Mouse (Mus musculus) cortical plate, adult 2 months (tissue): Measurements from ENCODE around the gene Fgfr2. TPM values are rescaled to one million over a fixed set of nuclear protein-coding genes. Genes with fewer than 3 reads are reported as not detected.

Source experiments
- H3K27ac ChIP-seq: fragments of 200-500 bp; 2 replicates; pipeline ENCODE4 v1.5.1; 2012; ENCODE audit warnings: low read length, control low read depth, inconsistent platforms; ENCODE audit not compliant: insufficient read depth
- H3K4me1 ChIP-seq: fragments of 200-500 bp; 2 replicates; pipeline ENCODE4 v1.6.1; 2011; ENCODE audit warnings: low read length; ENCODE audit not compliant: control insufficient read depth, insufficient read depth
- H3K4me3 ChIP-seq: fragments of 200-500 bp; 2 replicates; pipeline ENCODE4 v1.5.1; 2011; ENCODE audit warnings: mild to moderate bottlenecking, low read length, control low read depth; ENCODE audit not compliant: insufficient read depth
- CTCF ChIP-seq: fragments of 200-500 bp; IDR thresholded peaks from 2 replicates; pipeline ENCODE4 v1.5.1; 2011; ENCODE audit warnings: mild to moderate bottlenecking, control low read depth, low read length; ENCODE audit not compliant: insufficient read depth; ENCODE audit errors: extremely low read depth
- POLR2A ChIP-seq: fragments of 200-500 bp; IDR thresholded peaks from 2 replicates; pipeline ENCODE4 v1.6.1; 2011; ENCODE audit warnings: mild to moderate bottlenecking, low read length, control low read depth; ENCODE audit not compliant: insufficient read depth; ENCODE audit errors: extremely low read depth
- polyA plus RNA-seq: library from polyadenylated mRNA; depleted of rRNA; stranded (reverse); fragments of >200 nt; gene quantifications from 2 replicates; pipeline ENCODE4 v1.2.3, GENCODE M21; 2012

Gene Fgfr2
- polyA plus RNA-seq, 1 experiment = 50.4 TPM

- TF ChIP-seq CTCF (no peak), POLR2A (no peak)
- peaks cover 23% of the 10 kb centered on the region for H3K4me1 ChIP-seq
- no peak overlapping the region for H3K4me3 ChIP-seq
- H3K27ac ChIP-seq = peak overlapping the region; percentile 14; the same call in 1 of the 2 replicates
Observed at GRCm38 (mm10) chr7:132781850-132782249, 341.3 kb downstream of the Fgfr2 start.

GRCm38 (mm10) chr7:132781130-132781814 is 341.9 kb downstream of the Fgfr2 start:
- H3K4me3 ChIP-seq = no peak overlapping the region
- H3K27ac ChIP-seq = peak overlapping the region; percentile 14; the same call in 1 of the 2 replicates
- TF ChIP-seq CTCF (no peak), POLR2A (no peak)
- H3K4me1 ChIP-seq = peaks cover 17% of the 10 kb centered on the region

DNA sequence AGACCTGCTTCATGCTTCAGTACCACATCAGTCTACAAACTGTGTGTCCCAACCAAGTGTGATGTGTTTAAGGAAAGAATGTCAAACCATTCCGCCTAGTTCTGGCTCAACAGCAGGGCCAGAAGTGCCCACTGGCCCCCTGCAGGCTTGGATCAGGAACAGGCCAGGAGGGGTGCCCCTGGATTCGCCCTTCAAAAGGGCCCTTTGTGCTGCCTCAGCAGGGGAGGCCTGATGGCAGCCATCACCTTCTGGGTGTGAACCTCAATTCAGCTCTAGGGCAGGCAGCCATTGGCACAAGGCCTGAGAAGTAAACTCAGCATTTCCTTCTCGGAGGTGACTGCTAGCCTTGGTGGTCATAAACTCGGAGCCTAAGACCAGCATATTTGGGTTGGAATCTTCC is 342.5 kb downstream of the Fgfr2 start:
- Histone ChIP-seq H3K4me3 (no peak overlapping the region), H3K4me1 (peaks cover 11% of the 10 kb centered on the region), H3K27ac (no peak overlapping the region)
- TF ChIP-seq POLR2A = no peak
- TF ChIP-seq CTCF = no peak

- no peak overlapping the region for H3K4me3 ChIP-seq
- TF ChIP-seq POLR2A (no peak), CTCF (no peak)
- peaks cover 8% of the 10 kb centered on the region for H3K4me1 ChIP-seq
- H3K27ac ChIP-seq = no peak overlapping the region
Observed at GRCm38 (mm10) chr7:132778630-132779029, 344.5 kb downstream of the Fgfr2 start.

DNA sequence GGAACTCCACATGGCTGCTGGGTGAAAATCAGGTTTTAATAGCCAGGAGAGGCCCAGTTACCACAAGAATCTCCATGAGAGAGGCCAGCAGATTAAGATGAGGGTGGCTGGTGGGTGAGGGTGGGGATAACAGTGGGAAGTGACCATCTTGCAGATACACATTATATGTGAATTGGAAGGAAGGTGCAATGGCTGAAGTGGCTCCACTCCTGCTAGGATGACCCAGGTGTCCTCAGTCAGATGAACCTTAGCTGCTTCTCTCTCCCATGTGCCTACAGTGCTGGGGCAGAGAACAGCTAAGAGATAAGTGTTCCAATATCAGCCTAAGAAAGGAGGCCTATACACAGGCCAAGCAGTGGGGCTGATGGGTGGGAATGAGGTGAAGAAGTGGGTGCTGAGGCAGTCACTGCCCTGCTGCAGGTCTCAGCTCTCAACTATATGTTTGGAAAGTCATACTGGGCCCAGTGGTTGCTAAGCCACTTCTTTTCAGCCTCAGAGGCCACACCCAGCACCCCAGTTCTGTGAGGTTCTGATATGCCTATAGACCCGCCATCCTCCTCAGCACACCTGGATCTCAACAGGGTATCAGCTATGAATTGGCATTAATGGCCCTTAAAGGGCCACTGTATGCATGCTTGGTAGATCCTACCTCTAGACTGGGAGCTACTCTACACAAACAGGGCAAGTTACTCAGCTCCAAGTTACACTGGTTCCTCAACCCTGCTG is 345.3 kb downstream of the Fgfr2 start:
- Histone ChIP-seq H3K4me1 (peaks cover 10% of the 10 kb centered on the region), H3K27ac (no peak overlapping the region), H3K4me3 (no peak overlapping the region)
- no peak for TF ChIP-seq CTCF
- TF ChIP-seq POLR2A = no peak

- Histone ChIP-seq H3K27ac (no peak overlapping the region), H3K4me3 (no peak overlapping the region), H3K4me1 (peaks cover 12% of the 10 kb centered on the region)
- TF ChIP-seq POLR2A = no peak
- no peak for TF ChIP-seq CTCF
Observed at GRCm38 (mm10) chr7:132777117-132777516, 346.0 kb downstream of the Fgfr2 start.

- Histone ChIP-seq H3K27ac (no peak overlapping the region), H3K4me3 (no peak overlapping the region), H3K4me1 (peaks cover 8% of the 10 kb centered on the region)
- TF ChIP-seq POLR2A (no peak), CTCF (no peak)
Observed at GRCm38 (mm10) chr7:132776338-132777111, 346.6 kb downstream of the Fgfr2 start.

DNA sequence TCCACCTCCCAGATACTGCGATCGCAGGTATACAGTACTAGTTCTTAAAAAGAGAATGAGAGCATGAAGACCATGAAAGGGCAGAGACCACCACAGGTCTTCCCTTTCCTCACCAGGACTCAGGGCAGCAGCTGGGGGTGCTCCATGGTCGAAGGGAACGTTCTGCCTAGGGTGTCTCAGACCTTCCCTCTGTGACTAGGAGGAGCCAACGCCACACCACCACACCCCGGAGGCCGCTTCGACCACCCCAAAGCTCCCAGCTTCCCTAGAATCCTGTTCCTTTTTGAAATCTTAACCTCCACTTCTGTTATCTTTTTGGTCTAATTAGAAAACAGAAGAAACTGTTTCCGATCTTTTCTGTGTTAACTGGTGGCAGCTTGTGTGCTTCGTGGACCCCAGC is 347.2 kb downstream of the Fgfr2 start:
- TF ChIP-seq CTCF = no peak
- TF ChIP-seq POLR2A = no peak
- no peak overlapping the region for H3K27ac ChIP-seq
- H3K4me1 ChIP-seq = peaks cover 6% of the 10 kb centered on the region; the same call in 1 of the 2 replicates
- H3K4me3 ChIP-seq = no peak overlapping the region

DNA sequence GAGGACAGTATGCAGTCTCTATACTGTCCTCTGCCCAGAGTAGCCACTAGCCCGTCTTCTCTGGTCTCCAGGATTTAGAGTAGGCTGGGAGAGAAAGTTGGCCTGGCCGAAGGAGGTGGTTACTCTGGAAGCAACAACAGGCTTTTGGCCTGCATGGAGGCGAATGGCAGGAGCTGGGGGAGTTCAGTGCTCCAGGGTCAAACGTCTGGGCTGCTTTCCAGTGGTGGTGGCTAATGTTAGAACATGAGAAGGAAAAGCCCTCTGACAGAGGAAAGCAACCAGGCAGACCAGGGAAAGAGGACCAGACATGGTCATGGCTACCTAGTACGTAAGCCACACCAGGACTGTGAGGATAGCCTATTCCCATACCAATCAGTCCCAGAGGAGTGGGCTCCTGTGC is 347.8 kb downstream of the Fgfr2 start:
- H3K4me3 ChIP-seq = no peak overlapping the region
- no peak overlapping the region for H3K27ac ChIP-seq
- H3K4me1 ChIP-seq = peaks cover 6% of the 10 kb centered on the region; the same call in 1 of the 2 replicates
- TF ChIP-seq CTCF (no peak), POLR2A (no peak)
